Mouse (Mus musculus) neural tube, embryonic 11.5 days (tissue): ENCODE measurements around the gene Snph. TPM values are rescaled to one million over a fixed set of nuclear protein-coding genes. Genes with fewer than 3 reads are reported as not detected.
A peak's percentile ranks its signal among the peaks of the same experiment; 100 is the strongest.

ENCODE experiments used
- ATAC-seq: fragments of 200-750 bp; cut with Nextera tagmentation; 2 replicates; pipeline ENCODE4 v1.8.0; 2017; ENCODE audit warnings: moderate number of reproducible peaks, mild to moderate bottlenecking, moderate TSS enrichment, moderate library complexity; ENCODE audit not compliant: insufficient read depth, low FRiP score, low TSS enrichment
- DNase-seq: peaks from one replicate; pipeline ENCODE4 v3.0.0-alpha.2; 2015; ENCODE audit warnings: low spot score
- H3K27ac ChIP-seq: fragments of 300-500 bp; sonication (generic); 2 replicates; pipeline ENCODE4 v1.5.1; 2014; ENCODE audit warnings: low read depth, mild to moderate bottlenecking, low read length
- H3K27me3 ChIP-seq: fragments of 300-500 bp; sonication (generic); 2 replicates; pipeline ENCODE4 v1.6.1; 2014; ENCODE audit warnings: mild to moderate bottlenecking, low read length, mixed read lengths; ENCODE audit not compliant: control insufficient read depth, insufficient read depth
- H3K36me3 ChIP-seq: fragments of 300-500 bp; sonication (generic); 2 replicates; pipeline ENCODE4 v1.6.1; 2014; ENCODE audit warnings: mild to moderate bottlenecking, low read length, moderate library complexity, mixed read lengths; ENCODE audit not compliant: control insufficient read depth, insufficient read depth
- H3K4me1 ChIP-seq: fragments of 300-500 bp; sonication (generic); 2 replicates; pipeline ENCODE4 v1.6.1; 2014; ENCODE audit warnings: low read length, mixed read lengths; ENCODE audit not compliant: control insufficient read depth, insufficient read depth
- H3K4me2 ChIP-seq: fragments of 300-500 bp; sonication (generic); 2 replicates; pipeline ENCODE4 v1.6.1; 2014; ENCODE audit warnings: low read depth, mild to moderate bottlenecking, moderate library complexity
- H3K4me3 ChIP-seq: fragments of 300-500 bp; sonication (generic); 2 replicates; pipeline ENCODE4 v1.5.1; 2014; ENCODE audit warnings: low read depth, low read length
- H3K9ac ChIP-seq: fragments of 300-500 bp; sonication (generic); 2 replicates; pipeline ENCODE4 v1.6.1; 2014; ENCODE audit warnings: mild to moderate bottlenecking, low read length
- H3K9me3 ChIP-seq: fragments of 300-500 bp; sonication (generic); 2 replicates; pipeline ENCODE4 v1.6.1; 2016; ENCODE audit warnings: low read length; ENCODE audit not compliant: control insufficient read depth
- WGBS: fragments of 180-500 bp; shearing (Covaris S2); extraction: QIAGEN DNeasy Blood & Tissue Kit; methylation state at CpG from one replicate; pipeline ENCODE4 v1.1.7; 2014; 5-methylcytosine and 5-hydroxymethylcytosine counted together
- polyA plus RNA-seq: library from polyadenylated mRNA; unstranded; fragments of >200 nt; fragmentation: Nextera tagmentation; extraction: Ambion mirVana; gene quantifications from 2 replicates; pipeline ENCODE4 v1.2.1, GENCODE M21; 2014

The Snph gene
- polyA plus RNA-seq, 1 experiment from 2014 or later: 4.6 TPM

DNA sequence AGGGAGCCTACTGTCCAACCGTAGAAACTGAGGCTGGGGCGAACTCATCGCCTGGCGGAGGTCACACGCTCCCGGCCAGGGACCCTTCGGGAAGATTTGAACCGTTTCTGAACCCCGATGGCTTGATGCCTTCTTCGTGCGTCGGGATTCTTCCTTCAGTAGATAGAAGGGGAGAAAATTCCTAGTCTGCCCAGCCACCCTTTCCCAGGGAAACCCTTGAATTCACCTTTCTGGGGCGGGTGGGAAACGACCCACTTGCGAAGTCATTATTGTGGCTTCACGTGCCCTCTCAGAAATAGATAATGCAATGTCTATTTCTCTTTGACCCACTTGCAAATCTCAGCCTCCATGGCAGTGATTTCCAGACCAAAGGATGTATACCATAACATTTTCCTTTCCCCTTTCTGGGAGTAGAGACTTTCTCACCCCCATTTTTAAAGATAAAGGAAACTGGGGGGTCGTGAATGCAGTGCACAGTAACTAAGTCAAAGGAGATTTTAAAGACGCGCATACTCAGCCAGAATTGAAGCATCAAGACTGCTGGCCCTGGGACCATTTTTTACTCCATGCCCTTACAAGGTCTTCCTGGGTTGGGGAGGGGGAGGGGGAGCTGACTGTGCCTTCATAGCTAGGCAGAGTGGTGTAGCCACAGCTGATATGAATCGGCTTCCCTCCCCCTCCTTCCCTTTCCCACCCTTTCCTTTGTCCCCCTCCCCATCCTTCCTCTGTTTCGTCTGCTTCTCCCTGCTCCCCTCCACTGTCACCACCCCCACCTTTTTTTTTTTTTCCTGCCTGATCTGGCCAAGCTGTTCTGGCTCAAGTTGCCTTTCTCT, 89.1 kb downstream of the Snph start:
- H3K9me3 ChIP-seq: no peaks in the 10 kb centered on the region
- peak overlapping the region; percentile 97 for H3K4me3 ChIP-seq
- H3K9ac ChIP-seq: peak overlapping the region; percentile 92
- H3K4me1 ChIP-seq: 0 out of 2 replicates have a peak, but pooled peaks cover 4% of the 10 kb centered on the region
- H3K27ac ChIP-seq: peak overlapping the region; percentile 83
- H3K27me3 ChIP-seq: no peaks in the 10 kb centered on the region
- WGBS: 3% methylated on average over 21 of the region's 21 CpGs
- H3K4me2 ChIP-seq: peak overlapping the region; percentile 75
- ATAC-seq: 0 out of 2 replicates have a peak, but pooled peaks have one; percentile 13
- peak; percentile 59 for DNase-seq
- H3K36me3 ChIP-seq: no peaks in the 10 kb centered on the region; the same call in 1 of the 2 replicates

DNA sequence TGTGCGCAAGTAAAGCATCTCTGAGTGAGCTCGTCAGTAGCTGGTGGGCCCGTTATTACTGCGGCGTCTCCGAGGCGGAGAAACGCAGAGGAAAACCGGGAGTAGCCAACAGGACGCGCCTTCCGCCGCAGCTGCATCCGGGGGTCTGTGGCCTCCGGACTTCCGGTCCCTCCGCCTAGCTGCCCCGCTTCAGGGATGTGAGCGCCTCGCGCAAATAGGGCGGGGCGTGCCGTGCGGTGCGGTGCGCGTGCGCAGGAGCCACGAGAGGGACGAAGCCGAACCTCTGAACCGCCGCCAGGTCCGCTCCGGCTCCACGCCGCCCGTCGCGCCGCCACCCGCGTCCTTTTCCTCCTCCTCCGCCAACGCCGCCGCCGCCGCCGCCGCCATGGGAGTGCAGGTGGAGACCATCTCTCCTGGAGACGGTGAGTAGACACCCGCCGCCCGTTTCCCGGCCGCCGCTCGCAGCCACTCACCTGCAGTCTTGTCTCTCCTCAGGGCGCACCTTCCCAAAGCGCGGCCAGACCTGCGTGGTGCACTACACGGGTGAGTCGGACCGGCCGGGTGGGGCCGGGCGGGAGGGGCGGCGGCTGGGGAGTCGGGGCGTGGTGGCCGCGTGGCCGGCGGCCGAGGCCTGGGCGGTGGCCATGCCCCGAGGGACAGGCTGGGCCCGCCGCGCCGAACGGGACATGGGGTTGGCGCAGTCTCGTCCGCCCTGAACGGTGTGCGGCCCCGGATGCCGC, 89.9 kb downstream of the Snph start, which contains the start of gene Fkbp1a:
Gene Fkbp1a, plus strand, starts transcription at position 161 of the 740 bp plus-strand sequence.
- H3K4me2 ChIP-seq: peak within 1 kb of the TSS; percentile 75
- peak within 1 kb of the TSS; percentile 83 for H3K27ac ChIP-seq
- H3K4me3 ChIP-seq: peak within 1 kb of the TSS; percentile 97
- peak within 1 kb of the TSS; percentile 92 for H3K9ac ChIP-seq
- H3K9me3 ChIP-seq: no peaks in the 10 kb centered on the region
- peak; percentile 97 for DNase-seq
- no peaks in the 10 kb centered on the region for H3K27me3 ChIP-seq
- WGBS: under 1% methylated on average over 71 of the region's 93 CpGs
- H3K36me3 ChIP-seq: no peaks in the 10 kb centered on the region; the same call in 1 of the 2 replicates
- 0 out of 2 replicates have a peak, but pooled peaks cover 4% of the 10 kb centered on the region for H3K4me1 ChIP-seq
- peak; percentile 95 for ATAC-seq

Other genes starting within 250 kb of the Snph start
- gene 4921509C19Rik, start 156.4 kb downstream of the Snph start, polyA plus RNA-seq: not detected in 2 replicates
- gene Nsfl1c, start 138.4 kb downstream of the Snph start, polyA plus RNA-seq: 287 and 297 TPM in 2 replicates
- gene Fkbp1a, start 90.1 kb downstream of the Snph start, polyA plus RNA-seq: 656 and 663 TPM in 2 replicates
- 1.3 and 1.4 TPM in 2 replicates for gene Sdcbp2, start 60.0 kb downstream of the Snph start, polyA plus RNA-seq
- 0.19 TPM in 2 replicates for gene Rad21l, start 35.9 kb upstream of the Snph start, polyA plus RNA-seq
- 6.5 and 8.2 TPM in 2 replicates for gene Tmem74b, start 69.4 kb upstream of the Snph start, polyA plus RNA-seq
- 45.6 and 52.6 TPM in 2 replicates for gene Psmf1, start 111.6 kb upstream of the Snph start, polyA plus RNA-seq
- 0.28 and 0.62 TPM in 2 replicates for gene Rspo4, start 210.3 kb upstream of the Snph start, polyA plus RNA-seq